Mouse (Mus musculus) liver, adult 2 months (tissue): Measurements from ENCODE around the gene Ccl2.

Source experiments
- CTCF ChIP-seq: fragments of 200-500 bp; IDR thresholded peaks from 2 replicates; pipeline ENCODE4 v1.5.1; 2011; ENCODE audit warnings: low read depth, low read length, control low read depth
- POLR2A ChIP-seq: fragments of 200-500 bp; IDR thresholded peaks from 2 replicates; pipeline ENCODE4 v1.6.1; 2011; ENCODE audit warnings: low read length, control low read depth; ENCODE audit not compliant: insufficient read depth; ENCODE audit errors: extremely low read depth

DNA sequence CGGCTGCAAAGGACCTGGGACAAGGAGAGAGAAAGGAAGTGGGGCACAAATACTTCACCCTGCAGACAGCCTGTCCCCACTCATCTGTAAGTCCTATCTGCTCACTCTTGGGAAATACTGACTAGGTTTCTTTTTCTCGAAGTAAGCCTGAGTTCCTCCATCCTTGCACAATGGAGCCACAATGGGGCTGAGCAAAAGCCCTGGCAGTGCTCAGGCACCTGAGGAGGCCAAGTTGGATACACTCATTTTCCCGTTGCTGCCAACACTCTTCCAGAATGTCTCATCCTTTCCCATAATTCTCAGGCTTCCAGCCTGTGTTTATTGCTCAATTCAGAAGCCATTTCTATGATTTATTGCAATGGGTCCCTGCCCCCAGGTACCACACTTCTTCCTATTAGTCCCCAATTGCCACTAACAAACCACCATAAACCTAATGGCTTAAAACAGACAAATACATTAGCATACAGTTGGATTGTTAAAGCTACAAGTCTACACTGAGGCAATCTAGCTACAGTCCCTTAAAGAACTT is 3.8 kb downstream of the Ccl2 start:
- TF ChIP-seq POLR2A (no peak), CTCF (no peak)
